Mouse (Mus musculus) retina, embryonic 14.5 days (tissue): ENCODE measurements around the gene Lingo1.

Experiments
- DNase-seq: peaks from one replicate; pipeline ENCODE4 v3.0.0-alpha.2; 2015; ENCODE audit warnings: low spot score

Gene Lingo1

DNA sequence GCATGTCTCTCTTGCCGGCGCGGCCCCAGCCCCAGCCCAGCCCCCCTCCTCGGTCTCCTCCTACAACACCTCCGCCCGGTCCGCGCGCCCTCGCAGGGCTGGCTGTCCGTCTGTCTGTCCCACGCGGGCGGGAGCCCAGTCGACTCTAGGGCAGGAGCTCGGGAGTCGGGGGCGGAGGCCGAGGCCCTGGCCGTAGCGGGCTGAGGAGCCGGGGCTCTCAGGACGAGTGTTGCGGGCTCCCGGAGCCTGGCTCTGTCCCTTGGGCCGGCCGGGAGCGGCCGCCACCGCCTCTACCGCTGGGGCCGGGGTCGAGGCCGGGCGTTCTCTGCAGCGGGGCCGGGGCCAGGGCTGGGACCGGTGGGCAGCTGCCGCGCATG lies 161.2 kb downstream of the Lingo1 start:
- DNase-seq = no peak

DNA sequence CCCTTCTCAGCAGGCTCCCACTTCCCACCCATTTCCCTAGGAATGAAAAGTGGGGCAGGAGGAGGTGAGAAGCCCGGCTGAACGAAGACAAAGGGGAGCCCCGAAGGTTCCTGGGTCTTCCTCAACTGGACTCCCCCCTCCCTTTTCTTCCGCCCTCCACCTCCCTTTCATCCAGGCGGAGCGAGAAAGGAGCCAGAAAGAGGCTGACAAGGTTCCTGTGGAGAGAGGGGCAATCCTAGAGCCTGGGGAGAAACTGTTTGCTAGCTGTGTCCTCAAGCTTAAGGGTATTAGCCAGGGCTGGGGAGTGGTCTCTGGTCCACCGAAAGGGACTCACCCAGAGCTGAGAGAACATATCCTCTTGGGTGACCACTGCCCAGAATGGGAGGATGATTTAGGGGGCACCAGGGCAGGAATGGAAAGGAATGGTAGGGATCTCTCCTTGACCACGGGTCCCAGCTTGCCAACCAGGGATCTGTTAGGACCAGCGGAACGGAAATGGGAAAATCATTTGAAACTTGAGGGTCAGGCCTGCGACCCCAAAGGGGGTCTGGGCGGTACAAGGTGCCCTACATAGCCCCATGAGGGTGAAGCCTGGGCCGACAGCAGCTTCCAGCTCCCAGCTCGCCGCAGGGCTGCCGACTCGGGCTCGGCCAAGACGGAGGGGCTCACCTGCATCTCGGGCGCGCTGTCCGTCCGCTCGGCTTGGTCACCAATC lies 161.7 kb downstream of the Lingo1 start:
- peak; percentile 66 for DNase-seq

DNA sequence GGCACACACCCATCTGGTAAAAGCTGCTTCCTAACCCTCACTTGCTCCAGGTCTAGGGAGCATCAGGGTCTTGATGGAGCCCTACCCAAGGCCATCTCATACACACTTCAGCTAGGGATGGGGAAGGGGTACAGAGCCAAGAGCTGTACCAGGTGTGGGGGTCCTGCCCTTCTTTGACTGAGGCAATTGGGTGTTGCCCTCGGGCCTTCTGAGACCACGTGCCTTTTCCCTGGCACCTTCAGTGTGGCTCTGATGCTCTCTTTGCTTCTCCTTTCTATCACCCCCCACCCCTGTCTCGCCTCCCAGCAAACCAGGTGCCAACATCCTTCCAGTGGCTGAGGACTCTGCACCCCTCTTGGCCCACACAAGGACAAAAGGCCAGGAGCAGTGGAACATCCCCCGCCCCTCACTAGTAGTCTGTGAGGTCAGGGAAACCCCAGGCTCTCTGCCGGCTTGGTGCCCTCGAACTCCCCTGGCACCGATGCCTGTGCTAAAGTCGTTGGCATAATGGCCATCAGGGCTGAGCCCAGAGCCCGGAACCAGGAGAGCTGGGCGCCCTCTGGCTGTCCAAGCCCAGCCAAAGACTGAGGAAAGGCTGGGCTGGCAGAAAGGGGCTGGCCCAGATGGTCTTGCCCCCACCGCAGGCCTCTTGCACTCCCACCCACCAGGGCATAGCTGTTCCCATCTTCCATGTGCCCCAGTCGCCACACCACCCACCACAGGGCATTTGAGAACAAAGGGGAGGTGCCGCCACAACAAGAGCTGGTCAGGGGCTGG lies 162.6 kb downstream of the Lingo1 start:
- peak; percentile 54 for DNase-seq

DNA sequence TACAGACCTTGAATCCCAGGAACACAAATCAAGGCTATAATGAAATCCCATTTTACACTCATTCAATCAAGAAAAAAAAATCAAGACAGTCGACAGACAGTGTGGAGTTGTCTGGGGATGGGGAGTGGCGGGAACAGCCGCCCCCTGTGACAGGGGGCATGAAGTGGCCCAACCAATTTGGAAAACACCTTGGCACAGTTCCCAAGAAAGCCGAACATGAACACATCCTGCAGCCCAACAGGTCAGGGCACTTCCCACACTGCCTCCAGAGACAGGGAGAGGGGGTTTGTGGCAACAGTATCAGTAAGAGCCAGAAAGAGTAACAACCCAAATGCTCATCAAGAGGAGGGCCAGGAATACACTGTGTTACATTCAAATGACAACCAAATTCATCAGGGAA lies 165.3 kb downstream of the Lingo1 start:
- DNase-seq = no peak

DNA sequence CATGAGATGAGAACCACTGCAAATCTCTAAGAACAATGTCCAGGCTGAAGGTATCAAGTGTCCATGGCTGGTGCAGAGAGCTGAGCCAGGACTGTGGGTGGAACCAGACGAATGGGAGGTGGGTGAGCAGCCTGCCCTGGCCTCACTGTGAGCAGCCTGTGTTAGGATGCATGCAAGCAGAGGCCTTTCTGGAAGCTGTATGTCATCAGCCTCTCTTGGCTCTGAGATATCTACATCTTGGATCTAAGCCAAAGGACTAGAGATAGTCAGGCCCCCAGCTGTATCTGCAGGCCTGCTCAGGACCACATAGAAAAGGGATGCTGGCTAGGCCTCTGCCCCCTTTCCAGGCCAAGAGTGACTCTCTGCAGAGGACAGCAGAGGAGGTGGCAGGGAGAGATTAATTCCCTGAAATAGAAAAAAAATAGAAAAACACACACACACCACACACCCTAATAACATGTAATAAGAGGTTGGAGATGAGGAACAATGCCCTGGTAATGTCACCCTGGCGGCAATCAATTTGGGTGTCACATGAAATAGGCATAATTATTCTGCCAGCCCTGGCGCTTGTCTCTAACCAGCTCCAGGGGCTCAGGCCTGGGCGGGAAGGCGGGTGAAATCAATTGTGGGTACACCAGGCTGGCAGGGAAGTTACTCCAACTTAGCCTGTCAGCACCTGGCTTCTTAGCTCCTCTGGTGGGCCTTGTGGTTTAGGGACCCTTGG lies 166.4 kb downstream of the Lingo1 start:
- DNase-seq = no peak

DNA sequence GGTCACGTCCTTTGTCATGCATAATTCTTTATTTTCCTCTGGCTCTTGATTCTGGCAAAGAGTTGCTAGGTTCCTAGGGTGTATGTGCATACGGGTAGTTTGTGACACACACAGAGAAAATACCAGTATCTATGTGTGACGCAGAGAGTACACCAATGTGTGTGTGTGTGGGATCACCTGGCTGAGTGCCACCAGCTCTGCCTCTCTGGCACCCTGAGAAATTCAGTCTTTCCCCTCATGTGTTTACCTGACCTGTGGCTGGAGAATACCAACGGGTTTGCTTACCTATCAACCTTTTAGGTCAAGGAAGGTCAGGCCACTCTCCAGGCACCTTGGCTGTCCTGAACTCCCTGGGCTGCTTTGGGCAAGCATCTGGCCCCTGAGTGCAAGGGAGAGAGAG lies 169.0 kb downstream of the Lingo1 start:
- DNase-seq = no peak

DNA sequence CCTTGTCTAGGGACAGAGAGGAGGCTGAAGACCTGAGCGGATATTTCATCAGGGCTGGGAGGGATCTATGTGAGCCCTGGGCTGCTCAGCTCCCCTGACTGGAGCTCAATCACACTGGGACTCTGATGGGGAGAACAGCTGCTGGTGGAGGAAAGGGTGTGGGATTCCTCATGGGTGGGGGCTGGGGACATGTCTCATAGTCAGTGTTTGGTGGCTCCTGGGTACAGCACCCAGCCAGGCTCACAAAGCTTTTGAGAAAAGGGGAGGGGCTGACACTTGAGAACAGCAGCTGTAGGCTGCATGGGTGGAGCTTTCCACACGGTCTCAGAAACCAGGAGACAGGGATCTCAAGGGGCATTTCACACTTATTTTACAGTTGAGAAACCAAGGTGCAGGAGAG lies 171.3 kb downstream of the Lingo1 start:
- DNase-seq = peak; percentile 57

DNA sequence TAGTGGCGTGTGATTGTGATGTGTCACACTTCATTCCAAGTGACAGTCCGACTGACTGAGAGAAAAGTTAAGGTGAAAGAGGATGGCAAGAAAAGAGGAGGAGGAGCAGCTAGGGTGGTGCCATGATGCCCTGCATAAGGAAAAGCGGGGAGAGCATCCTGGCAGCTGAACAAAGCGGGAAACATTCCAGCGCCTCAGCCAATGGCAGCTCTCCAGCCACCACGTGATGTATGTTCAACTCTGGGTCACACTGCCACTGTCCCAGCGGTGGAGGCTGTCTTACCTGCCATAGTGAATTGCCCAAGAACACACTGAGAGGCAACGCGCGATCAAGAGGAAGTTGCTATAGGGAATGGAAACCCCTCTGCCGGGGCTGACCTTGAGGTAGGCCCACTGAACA lies 172.9 kb downstream of the Lingo1 start:
- DNase-seq = no peak

DNA sequence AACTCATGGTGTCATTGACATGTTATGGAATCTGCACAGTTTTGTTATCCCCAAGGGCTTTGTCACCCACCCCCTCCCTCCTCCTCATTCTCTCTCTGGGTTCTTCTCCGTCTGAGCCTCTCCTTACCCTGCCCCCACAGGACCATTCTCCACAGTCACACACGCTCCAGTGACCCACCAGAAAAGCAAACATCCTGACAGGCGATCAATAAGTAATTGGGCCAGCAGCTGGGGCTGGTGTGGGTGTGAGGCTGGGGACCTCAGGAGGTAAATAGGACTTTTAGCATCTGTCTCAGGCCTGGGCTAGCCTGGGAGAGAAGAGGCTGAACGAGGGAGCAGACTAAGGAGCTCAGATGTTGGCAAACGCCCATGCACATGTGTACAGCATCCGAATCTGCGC lies 173.5 kb downstream of the Lingo1 start:
- peak; percentile 77 for DNase-seq

DNA sequence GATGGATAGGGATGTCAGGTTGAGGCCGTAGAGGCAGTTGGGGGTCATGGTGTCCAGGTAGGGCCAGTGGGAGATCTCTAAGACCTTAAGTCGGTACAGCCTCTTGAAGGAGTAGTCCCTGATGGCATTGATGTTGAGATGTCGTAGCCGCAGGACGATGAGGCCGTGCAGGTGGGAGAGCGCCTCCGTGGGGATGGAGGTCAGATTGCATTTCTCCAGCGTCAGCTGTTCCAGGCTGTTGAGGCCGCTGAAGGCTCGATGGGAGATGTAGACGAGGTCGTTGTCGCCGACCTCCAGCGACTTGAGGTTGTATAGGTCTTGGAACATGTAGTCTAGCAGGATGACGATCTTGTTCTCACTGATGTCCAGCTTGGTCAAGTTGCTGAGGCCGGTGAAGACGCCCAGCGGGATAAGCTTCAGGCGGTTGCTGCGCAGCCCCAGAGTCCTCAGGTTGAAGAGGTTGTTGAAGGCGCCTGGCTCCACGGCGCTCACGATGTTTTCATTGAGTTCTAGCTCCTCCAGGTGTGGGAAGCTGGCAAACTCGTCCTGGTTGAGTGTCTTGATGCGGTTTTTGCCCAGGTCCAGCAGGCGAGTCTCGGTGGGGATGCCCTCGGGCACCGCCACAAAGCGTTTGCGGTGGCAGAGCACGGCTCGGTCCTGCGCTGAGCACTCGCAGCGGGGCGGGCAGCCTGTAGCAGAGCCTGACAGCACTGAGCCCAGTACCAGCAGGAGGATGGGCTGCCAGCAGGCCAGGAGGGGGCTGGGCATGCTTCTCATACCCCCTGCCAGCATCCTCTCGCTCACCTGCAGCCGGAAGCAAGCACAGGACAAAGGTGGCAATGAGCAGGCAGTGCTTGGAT lies 175.5 kb downstream of the Lingo1 start:
- DNase-seq = no peak

DNA sequence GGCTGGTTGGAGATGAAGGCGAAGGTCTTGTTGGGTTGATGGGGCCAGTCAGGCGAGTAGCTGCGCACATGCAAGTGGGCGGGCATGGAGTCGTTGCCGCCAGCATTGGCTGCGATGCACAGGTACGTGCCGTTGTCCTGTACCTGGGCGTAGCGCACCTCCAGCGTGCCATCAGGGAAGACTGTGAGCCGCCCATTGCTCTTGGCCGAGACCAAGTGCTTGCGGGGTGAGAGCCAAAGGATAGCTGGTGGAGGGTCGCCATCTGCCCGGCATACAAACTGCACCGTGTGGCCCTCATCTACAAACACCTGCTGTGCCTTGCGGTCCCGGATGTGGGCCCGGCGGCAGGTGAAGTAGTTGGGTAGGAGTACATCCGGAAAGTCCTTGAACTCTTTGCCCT lies 176.6 kb downstream of the Lingo1 start:
- DNase-seq = no peak

DNA sequence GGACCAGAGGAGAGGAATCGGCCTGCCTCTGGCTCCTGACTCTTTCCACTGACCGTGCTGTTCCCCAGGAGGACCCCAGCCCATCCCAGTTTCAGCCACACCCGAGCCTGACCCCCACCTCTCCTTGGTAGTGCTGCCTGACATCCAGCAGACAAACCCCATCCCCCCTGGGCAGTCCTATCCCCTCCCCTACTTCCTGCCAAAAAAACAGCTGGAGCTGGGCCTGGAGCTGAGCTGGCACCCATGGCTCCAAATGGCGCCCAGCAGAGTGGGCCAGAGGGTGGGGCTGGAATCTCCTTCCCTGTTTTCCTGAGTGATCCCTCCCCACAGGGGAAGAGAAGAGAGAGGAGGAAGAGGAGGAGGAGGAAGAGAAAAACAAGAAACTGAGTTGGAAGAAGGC lies 177.6 kb downstream of the Lingo1 start:
- DNase-seq = no peak

DNA sequence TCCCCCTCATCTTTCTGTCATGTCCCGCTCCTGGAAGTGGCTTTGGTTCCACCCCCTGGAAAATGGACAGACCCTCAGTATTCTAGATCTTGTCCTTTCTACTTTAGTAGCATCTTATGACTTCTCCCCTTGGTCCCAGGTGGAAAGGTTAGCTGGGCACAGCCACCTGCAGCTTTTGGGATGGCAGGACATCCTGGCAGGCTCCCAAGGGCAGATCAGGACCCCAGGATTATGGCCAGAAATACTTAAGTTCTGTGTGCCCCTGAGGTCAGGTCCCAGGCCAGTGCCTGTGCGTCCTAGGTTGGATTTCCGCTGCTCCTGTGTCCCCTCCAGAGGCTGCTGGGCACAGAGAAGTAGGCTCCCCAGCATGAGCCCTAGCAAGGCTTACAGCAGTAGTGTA lies 180.2 kb downstream of the Lingo1 start:
- no peak for DNase-seq

DNA sequence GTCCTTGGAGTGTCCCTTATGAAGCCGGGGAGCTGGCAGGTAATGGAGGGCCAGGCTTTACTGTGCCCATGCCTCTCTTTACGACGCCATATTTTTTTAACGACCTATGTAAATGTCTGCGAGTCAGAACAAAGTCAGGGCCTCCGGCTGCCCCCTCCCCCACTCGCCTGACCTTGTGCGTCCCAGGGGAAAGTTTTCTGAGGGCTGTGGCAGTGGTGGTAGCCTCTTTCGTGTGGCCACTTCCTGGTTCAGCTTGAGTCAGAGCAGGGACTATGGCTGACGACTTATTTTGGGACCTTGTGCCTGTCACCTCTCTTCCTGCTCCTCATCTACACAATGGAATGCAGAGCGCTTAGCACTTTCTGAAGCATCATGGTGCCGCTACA lies 183.5 kb downstream of the Lingo1 start:
- no peak for DNase-seq

DNA sequence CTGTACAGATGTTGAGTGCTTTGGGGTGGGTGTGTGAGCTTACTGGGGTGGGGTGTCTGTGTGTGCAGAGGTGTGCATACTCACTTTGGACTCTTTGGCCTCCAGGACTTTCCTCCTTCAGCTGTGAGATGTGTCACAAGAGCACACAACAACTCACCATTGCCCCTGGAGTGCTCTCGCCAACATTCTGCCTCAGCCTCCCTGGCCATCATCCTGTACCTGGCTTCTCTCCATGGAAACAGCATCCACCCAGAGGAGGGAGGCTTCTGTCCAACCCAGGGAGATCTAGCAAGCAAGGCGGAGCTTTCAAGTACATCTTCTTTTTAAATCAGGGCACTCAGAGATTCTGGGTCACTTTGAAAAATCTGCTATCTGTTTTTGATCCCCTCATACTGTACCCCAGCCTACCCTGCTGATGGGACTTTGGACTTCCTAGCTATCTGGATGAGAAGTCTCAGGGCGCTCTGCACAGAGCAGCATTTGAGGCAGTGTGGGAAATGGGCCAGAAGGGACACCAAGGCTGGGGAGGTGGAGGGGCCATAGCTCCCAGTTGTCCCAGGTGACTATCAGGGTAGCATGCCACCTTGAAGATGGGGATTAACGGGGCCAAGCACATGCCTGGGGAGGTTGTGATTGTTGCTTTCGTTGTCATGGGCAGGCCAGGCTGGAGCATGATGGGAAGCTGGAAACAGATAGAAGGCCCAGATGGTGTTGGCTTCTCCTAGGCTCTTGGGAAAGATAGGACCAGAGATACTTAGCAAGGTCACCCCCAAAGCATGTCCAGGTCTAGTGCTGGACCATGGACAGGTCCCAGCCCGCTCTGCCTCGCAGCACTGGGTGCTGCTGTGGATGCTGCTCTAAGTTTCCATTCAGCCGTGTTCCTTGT lies 184.1 kb downstream of the Lingo1 start:
- DNase-seq = no peak

DNA sequence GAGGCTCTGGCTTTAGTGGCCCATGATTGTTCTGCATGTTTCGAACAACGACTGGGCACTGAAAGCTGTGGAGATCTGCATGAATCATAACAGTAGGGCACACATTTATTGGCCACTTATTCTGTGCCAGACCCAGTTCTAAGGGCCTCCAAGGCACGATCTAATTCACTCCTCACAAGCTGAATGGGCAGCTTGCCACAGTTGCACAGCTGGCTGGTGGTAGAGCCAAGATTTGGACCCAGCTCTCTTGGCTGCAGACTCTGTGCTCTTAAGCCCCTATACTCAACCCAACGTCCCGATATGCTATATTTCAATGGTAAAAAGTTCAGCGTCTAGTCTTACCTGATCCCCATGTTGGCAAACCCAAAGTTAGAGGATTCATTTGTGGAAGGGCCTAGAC lies 185.3 kb downstream of the Lingo1 start:
- no peak for DNase-seq

DNA sequence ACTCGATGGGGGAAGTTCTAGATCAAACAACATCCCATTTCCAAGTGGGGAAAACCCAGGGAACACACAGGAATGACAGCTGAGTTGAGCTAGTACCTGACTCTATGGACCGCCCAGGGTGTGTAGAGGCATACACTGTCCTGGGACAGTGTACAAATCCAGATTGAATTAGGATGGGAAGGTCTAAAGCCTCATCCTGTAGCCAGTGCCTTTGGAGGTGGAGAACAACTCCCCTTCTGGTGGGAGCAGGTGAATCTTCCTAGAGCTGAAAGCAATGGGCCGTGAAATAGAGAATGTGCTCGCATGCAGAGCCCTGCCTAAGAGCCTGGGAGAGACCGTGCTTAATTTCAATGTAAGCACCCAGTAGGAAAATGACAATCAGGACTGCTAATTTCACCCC lies 185.8 kb downstream of the Lingo1 start:
- DNase-seq = no peak

DNA sequence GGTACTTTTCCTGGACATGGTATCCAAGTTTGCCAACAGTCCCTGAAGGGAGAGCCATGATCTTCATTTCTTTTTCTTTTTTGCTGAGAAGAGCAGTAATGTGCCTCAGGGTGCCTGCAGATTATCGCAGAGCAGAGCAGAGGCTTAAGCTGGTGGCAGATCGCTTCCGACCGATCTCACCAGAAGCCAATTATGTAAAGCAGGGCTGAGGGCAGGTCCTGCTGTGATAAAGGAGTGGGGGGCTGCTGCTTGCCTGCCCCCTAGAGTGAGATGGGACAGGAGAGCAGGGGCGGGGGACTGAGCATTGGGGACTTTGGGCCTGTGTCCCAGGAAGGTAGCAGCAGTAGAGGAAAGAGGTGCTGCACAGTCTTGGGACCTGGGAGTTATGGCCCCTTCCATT lies 186.8 kb downstream of the Lingo1 start:
- peak; percentile 54 for DNase-seq

DNA sequence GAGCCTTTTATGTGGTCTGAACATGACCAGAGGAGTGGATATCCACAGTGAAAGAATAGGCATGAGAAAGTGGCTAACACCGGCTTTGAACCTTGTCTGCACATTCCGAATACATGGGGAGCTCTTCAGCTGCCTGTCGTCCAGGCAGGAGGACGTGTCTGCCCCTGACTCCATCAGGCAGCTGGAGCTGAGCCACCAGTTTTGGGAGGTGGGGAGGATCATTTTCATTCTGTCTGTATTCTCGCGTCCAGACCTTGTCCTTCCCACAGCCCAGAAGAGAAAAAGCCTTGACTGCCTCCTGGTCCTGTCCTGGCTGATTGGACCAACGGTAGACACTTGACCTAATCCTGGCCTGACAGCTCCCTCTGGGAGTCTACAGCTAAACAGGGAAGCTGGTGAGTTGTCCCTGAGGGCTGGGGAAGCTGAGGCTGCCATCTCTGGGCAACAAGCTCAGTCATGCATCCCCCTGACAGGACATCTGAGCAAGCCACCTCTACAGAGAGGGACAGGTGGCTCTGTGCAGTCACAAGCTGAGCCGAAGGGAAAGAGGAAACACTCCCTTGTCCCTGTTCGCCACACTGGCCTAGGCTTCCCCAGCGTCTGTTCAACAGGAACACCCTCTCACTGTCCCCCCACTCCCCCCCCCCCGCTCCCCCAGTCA lies 187.4 kb downstream of the Lingo1 start:
- DNase-seq = peak; percentile 51

DNA sequence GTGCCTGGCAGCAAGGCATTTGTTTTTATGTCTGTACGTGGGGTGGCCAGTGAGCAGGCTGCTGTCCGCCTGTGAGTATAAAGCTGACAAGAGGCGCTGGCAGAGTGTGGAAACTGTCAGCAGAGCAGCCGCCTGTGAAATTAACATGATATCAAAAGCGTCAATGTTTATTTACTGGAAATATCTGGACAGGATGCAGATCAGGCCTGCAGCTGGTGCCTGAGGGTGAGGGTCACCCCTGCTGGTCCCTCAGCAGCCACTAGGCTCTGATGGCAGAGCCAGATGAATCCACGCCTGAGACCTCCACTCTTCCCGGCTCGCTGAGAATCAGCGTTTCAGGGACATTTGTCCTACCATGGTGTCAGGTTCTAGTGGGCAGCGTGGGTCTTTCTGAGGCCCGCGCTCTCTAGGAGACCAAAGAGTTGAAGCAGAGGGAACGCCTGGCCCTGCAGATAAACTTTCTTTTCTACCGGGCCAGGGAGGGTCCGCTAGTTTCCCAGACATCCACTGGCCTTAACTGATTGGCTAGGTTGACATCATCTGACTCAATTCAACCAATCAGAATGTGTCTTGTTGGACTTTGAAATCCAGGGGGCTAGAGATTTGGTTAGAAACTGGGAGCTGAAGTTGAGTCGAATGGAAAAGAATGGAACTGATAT lies 190.1 kb downstream of the Lingo1 start:
- peak; percentile 45 for DNase-seq
